Comparison of ENCODE assay signal across 21 mouse cellular contexts in the genomic region with DNA sequence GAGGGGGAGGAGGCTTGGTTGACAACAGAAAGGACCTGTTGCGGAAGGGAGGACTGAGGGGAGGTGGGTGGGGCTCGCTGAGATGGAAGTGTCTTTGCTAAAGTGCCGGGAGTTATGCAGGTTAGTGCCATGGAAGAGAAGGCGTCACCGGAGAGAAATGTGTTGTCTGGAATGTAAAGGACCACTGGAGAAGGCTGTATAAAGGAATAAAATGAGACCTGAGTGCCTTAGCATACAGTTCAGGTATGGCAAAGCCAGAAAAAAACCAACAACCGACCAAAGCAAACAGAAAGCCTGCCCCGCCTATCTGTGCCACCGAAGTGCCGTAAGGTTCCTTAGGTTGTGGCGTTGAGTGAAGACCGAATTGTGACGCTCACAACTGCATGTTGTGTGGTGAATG. TPM values are rescaled to one million over a fixed set of nuclear protein-coding genes. Genes with fewer than 3 reads are reported as not detected.
DNase-seq lines count a peak whose midpoint lies in the region; ATAC-seq and TF ChIP-seq lines count a peak whose summit lies in the region.
"Had no signal": no experiment of that assay in that cellular context is flagged by ENCODE, and none has a peak within 500 bp of the region (broad histone marks: within the 10 kb centered on the region; RNA-seq: fewer than 3 reads in every experiment).

No protein-coding gene starts in this region.

- H3K27ac ChIP-seq in forebrain, embryonic 14.5 days (ENCODE audit: low read depth, low read length): no peak overlapping the region
- H3K27ac ChIP-seq in forebrain, embryonic 10.5 days: no peak overlapping the region
- peak overlapping the region; percentile 63 for H3K27ac ChIP-seq in lung, embryonic 14.5 days (ENCODE audit: low read depth)
- H3K27ac ChIP-seq in liver, embryonic 12.5 days: no peak overlapping the region
- no peak overlapping the region for H3K27ac ChIP-seq in thymus, adult 2 months (ENCODE audit: control insufficient read depth, insufficient read depth, low read length)
- H3K27ac ChIP-seq: embryonic facial prominence, embryonic 10.5 days; heart, embryonic 13.5 days; hindbrain, embryonic 12.5 days had no signal

- 89% methylated on average over 12 of the region's 12 CpGs for WGBS in forebrain, embryonic 14.5 days
- WGBS in forebrain, embryonic 10.5 days: 92% methylated on average over 12 of the region's 12 CpGs
- WGBS in lung, embryonic 14.5 days: 65% methylated on average over 12 of the region's 12 CpGs
- 79% methylated on average over 12 of the region's 12 CpGs for WGBS in liver, embryonic 12.5 days (ENCODE audit: insufficient replicate concordance)
- 95% methylated on average over 12 of the region's 12 CpGs for WGBS in thymus, adult 2 months

- no peak overlapping the region for H3K4me3 ChIP-seq in forebrain, embryonic 14.5 days (ENCODE audit: low read depth, low read length)
- H3K4me3 ChIP-seq in forebrain, embryonic 10.5 days: no peak overlapping the region
- H3K4me3 ChIP-seq in lung, embryonic 14.5 days (ENCODE audit: low read depth, low read length): no peak overlapping the region
- H3K4me3 ChIP-seq in liver, embryonic 12.5 days: no peak overlapping the region
- H3K4me3 ChIP-seq in thymus, adult 2 months (ENCODE audit: control insufficient read depth, insufficient read depth, low read length): no peak overlapping the region
- H3K4me3 ChIP-seq: embryonic facial prominence, embryonic 10.5 days; erythroblast, embryonic 14.5 days; heart, embryonic 13.5 days; hindbrain, embryonic 12.5 days had no signal

- H3K36me3 ChIP-seq in forebrain, embryonic 14.5 days (ENCODE audit: control insufficient read depth, insufficient read depth, low read length): peaks cover 20% of the 10 kb centered on the region; the same call in 1 of the 2 replicates
- H3K36me3 ChIP-seq in forebrain, embryonic 10.5 days (replicated peaks): peaks cover 42% of the 10 kb centered on the region
- H3K36me3 ChIP-seq in lung, embryonic 14.5 days (ENCODE audit: insufficient read depth): no peaks in the 10 kb centered on the region
- H3K36me3 ChIP-seq in liver, embryonic 12.5 days: no peaks in the 10 kb centered on the region
- no peaks in the 10 kb centered on the region for H3K36me3 ChIP-seq in thymus, adult 2 months (ENCODE audit: control insufficient read depth, insufficient read depth, low read length)
- H3K36me3 ChIP-seq: G1E; heart, embryonic 13.5 days had no signal

- ATAC-seq in forebrain, embryonic 14.5 days: 0 out of 2 replicates have a peak, but pooled peaks have one; percentile 10
- peak; percentile 82 for ATAC-seq in lung, embryonic 14.5 days (ENCODE audit: insufficient read depth)
- no peak for ATAC-seq in liver, embryonic 12.5 days
- ATAC-seq: CD4-positive, CD25-positive, alpha-beta regulatory T cell, adult 4 months; forebrain, embryonic 16.5 days; hindbrain, embryonic 16.5 days had no signal

- no peaks in the 10 kb centered on the region for H3K9me3 ChIP-seq in forebrain, embryonic 14.5 days (replicated peaks; ENCODE audit: control insufficient read depth, low read length)
- H3K9me3 ChIP-seq in forebrain, embryonic 10.5 days: no peaks in the 10 kb centered on the region
- H3K9me3 ChIP-seq in lung, embryonic 14.5 days (ENCODE audit: low read depth, low read length): no peaks in the 10 kb centered on the region
- H3K9me3 ChIP-seq in liver, embryonic 12.5 days (replicated peaks): no peaks in the 10 kb centered on the region
- H3K9me3 ChIP-seq: embryonic facial prominence, embryonic 10.5 days; heart, embryonic 13.5 days; hindbrain, embryonic 12.5 days had no signal

- peaks cover 9% of the 10 kb centered on the region for H3K4me1 ChIP-seq in forebrain, embryonic 14.5 days (ENCODE audit: control insufficient read depth, insufficient read depth, low read length)
- peaks cover 26% of the 10 kb centered on the region for H3K4me1 ChIP-seq in forebrain, embryonic 10.5 days
- H3K4me1 ChIP-seq in lung, embryonic 14.5 days (ENCODE audit: insufficient read depth): no peaks in the 10 kb centered on the region; the same call in 1 of the 2 replicates
- H3K4me1 ChIP-seq in liver, embryonic 12.5 days: no peaks in the 10 kb centered on the region
- no peaks in the 10 kb centered on the region for H3K4me1 ChIP-seq in thymus, adult 2 months (replicated peaks; ENCODE audit: control insufficient read depth, insufficient read depth, low read length)
- H3K4me1 ChIP-seq: heart, embryonic 13.5 days had no signal

- no peak overlapping the region for H3K9ac ChIP-seq in forebrain, embryonic 14.5 days (ENCODE audit: low read length)
- no peak overlapping the region for H3K9ac ChIP-seq in lung, embryonic 14.5 days
- no peak overlapping the region for H3K9ac ChIP-seq in liver, embryonic 12.5 days
- H3K9ac ChIP-seq: heart, embryonic 13.5 days; hindbrain, embryonic 12.5 days had no signal

- no peak for TF ChIP-seq POLR2A in thymus, adult 2 months (IDR thresholded peaks at IDR 0.05; ENCODE audit: control insufficient read depth, extremely low read depth, insufficient read depth, low read length, poor library complexity)

- H3K27me3 ChIP-seq in forebrain, embryonic 14.5 days (replicated peaks; ENCODE audit: control insufficient read depth, insufficient read depth, low read length): no peaks in the 10 kb centered on the region
- no peaks in the 10 kb centered on the region; the same call in 1 of the 2 replicates for H3K27me3 ChIP-seq in forebrain, embryonic 10.5 days (ENCODE audit: poor library complexity, severe bottlenecking)
- H3K27me3 ChIP-seq in lung, embryonic 14.5 days (ENCODE audit: insufficient read depth, low read length): peaks cover 10% of the 10 kb centered on the region; the same call in 1 of the 2 replicates
- H3K27me3 ChIP-seq in liver, embryonic 12.5 days (replicated peaks): peaks cover 13% of the 10 kb centered on the region
- H3K27me3 ChIP-seq in thymus, adult 2 months (ENCODE audit: control insufficient read depth, insufficient read depth, low read length): no peaks in the 10 kb centered on the region

- H3K4me2 ChIP-seq in forebrain, embryonic 14.5 days (ENCODE audit: low read length): no peak overlapping the region
- no peak overlapping the region for H3K4me2 ChIP-seq in lung, embryonic 14.5 days
- H3K4me2 ChIP-seq in liver, embryonic 12.5 days: no peak overlapping the region
- H3K4me2 ChIP-seq: heart, embryonic 13.5 days; hindbrain, embryonic 12.5 days had no signal

- no peak for TF ChIP-seq CTCF in lung, embryonic 14.5 days (IDR thresholded peaks at IDR 0.05; ENCODE audit: low read depth)
- TF ChIP-seq CTCF in thymus, adult 2 months (IDR thresholded peaks at IDR 0.05; ENCODE audit: borderline replicate concordance, control insufficient read depth, extremely low read depth, insufficient read depth, low read length, poor library complexity): no peak

- no peak for DNase-seq in forebrain, embryonic 14.5 days (ENCODE audit: low spot score)
- no peak for DNase-seq in forebrain, embryonic 10.5 days (ENCODE audit: extremely low spot score, low spot score)
- peak; percentile 60 for DNase-seq in lung, embryonic 14.5 days
- DNase-seq in lung, postnatal 10 days: peak; percentile 39
- DNase-seq in lung, postnatal 4 days: peak; percentile 16 to 51
- DNase-seq in thymus, adult 2 months: no peak
- DNase-seq: adrenal gland, adult 8-10 months; adrenal gland, postnatal 36 days; B cell, adult 2 months; cerebellum, adult 2 months; gastrocnemius, postnatal 14 days; heart, postnatal 36 days had no signal

RNA-seq across cellular contexts. Expression of gene Cadm1, which starts 18.4 kb away (rescaled TPM):
- 206 and 247 TPM in 2 replicates for polyA plus RNA-seq in forebrain, embryonic 14.5 days (2014; fragmentation: Nextera tagmentation; extraction: Ambion mirVana)
- polyA plus RNA-seq in forebrain, embryonic 10.5 days (2016; fragmentation: Nextera tagmentation; extraction: Ambion mirVana): 100 and 101 TPM in 2 replicates
- polyA plus RNA-seq in lung, embryonic 14.5 days (2014; fragmentation: Nextera tagmentation; extraction: Ambion mirVana): 93.7 and 94.5 TPM in 2 replicates
- 10.1 and 10.4 TPM in 2 replicates for polyA plus RNA-seq in liver, embryonic 12.5 days (2016; fragmentation: Nextera tagmentation; extraction: Ambion mirVana)
- polyA plus RNA-seq in thymus, adult 2 months (2012; rRNA removed): 5.9 and 7.9 TPM in 2 replicates
- polyA plus RNA-seq: G1E had no signal

Comparison
In these comparisons a context has a peak if more than half of its experiments do, and no peak if none do; other contexts are left out.
1. DNase-seq: peak in lung, embryonic 14.5 days (single experiment), lung, postnatal 10 days (single experiment) and lung, postnatal 4 days (2 of 2); none in forebrain, embryonic 14.5 days (single experiment), forebrain, embryonic 10.5 days (single experiment) and thymus, adult 2 months (single experiment).